Mouse (Mus musculus) lung, embryonic 16.5 days (tissue): ENCODE data around the gene Evi2a. TPM values are rescaled to one million over a fixed set of nuclear protein-coding genes. Genes with fewer than 3 reads are reported as not detected.

Source experiments
- ATAC-seq: fragments of 200-750 bp; cut with Nextera tagmentation; 2 replicates; pipeline ENCODE4 v1.8.0; 2017; ENCODE audit warnings: low read depth, mild to moderate bottlenecking, moderate library complexity
- H3K27ac ChIP-seq: fragments of 300-500 bp; sonication (generic); 2 replicates; pipeline ENCODE4 v1.5.1; 2014; ENCODE audit warnings: mild to moderate bottlenecking, control low read depth, low read length
- H3K27me3 ChIP-seq: fragments of 300-500 bp; sonication (generic); 2 replicates; pipeline ENCODE4 v1.6.1; 2014; ENCODE audit warnings: low read depth, low read length, mixed read lengths; ENCODE audit not compliant: control insufficient read depth, insufficient read depth
- H3K36me3 ChIP-seq: fragments of 300-500 bp; sonication (generic); 2 replicates; pipeline ENCODE4 v1.6.1; 2014; ENCODE audit warnings: low read length; ENCODE audit not compliant: control insufficient read depth, insufficient read depth
- H3K4me1 ChIP-seq: fragments of 300-500 bp; sonication (generic); replicated peaks from 2 replicates; pipeline ENCODE4 v1.6.1; 2014; ENCODE audit warnings: low read length, mixed read lengths; ENCODE audit not compliant: control insufficient read depth, insufficient read depth
- H3K4me2 ChIP-seq: fragments of 300-500 bp; sonication (generic); 2 replicates; pipeline ENCODE4 v1.6.1; 2014; ENCODE audit warnings: low read depth, low read length, control low read depth
- H3K4me3 ChIP-seq: fragments of 300-500 bp; sonication (generic); 2 replicates; pipeline ENCODE4 v1.5.1; 2014; ENCODE audit warnings: mild to moderate bottlenecking, low read length, control low read depth
- H3K9ac ChIP-seq: fragments of 300-500 bp; sonication (generic); 2 replicates; pipeline ENCODE4 v1.6.1; 2014; ENCODE audit warnings: low read length, control low read depth
- H3K9me3 ChIP-seq: fragments of 300-500 bp; sonication (generic); 2 replicates; pipeline ENCODE4 v1.6.1; 2016; ENCODE audit warnings: low read length; ENCODE audit not compliant: control insufficient read depth
- WGBS: fragments of 180-500 bp; shearing (Covaris S2); extraction: QIAGEN DNeasy Blood & Tissue Kit; methylation state at CpG from one replicate; pipeline ENCODE4 v1.1.7; 2014; 5-methylcytosine and 5-hydroxymethylcytosine counted together
- polyA plus RNA-seq: library from polyadenylated mRNA; unstranded; fragments of >200 nt; fragmentation: Nextera tagmentation; extraction: Ambion mirVana; gene quantifications from 2 replicates; pipeline ENCODE4 v1.2.1, GENCODE M21; 2015

The Evi2a gene
- polyA plus RNA-seq, 1 experiment from 2014 or later = 3.7 TPM

- no peaks in the 10 kb centered on the region for H3K27me3 ChIP-seq
- 59% methylated on average over 1 of the region's 1 CpGs for WGBS
- no peaks in the 10 kb centered on the region for H3K4me1 ChIP-seq
- H3K9ac ChIP-seq = no peak overlapping the region
- ATAC-seq = no peak
- no peaks in the 10 kb centered on the region for H3K9me3 ChIP-seq
- no peak overlapping the region for H3K4me3 ChIP-seq
- no peak overlapping the region for H3K4me2 ChIP-seq
- H3K27ac ChIP-seq = no peak overlapping the region
- peaks cover 24% of the 10 kb centered on the region for H3K36me3 ChIP-seq
These were observed 22.2 kb upstream of the Evi2a start for GRCm38 (mm10) chr11:79552622-79553021.

DNA sequence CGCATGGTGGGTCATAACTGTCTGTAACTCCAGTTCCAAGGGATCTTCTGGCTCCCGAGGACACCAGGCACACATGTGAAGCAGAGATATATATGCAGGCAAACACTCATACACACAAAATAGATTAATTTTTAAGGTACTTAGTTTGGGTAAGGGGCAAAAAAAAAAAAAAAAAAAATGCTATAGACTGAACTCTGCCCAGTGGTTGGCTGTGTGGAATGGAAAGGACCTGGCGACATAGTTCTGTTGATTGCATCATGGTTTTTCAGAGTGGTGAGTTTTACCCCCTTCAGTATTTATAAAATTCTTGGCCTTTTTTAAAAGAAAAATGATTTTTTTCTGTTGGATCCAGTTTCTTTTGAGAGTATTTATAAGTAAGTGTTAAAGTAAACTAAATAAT, 5.9 kb upstream of the Evi2a start:
- WGBS = 83% methylated on average over 3 of the region's 3 CpGs
- no peak overlapping the region for H3K4me3 ChIP-seq
- no peak overlapping the region for H3K4me2 ChIP-seq
- H3K9me3 ChIP-seq = no peaks in the 10 kb centered on the region
- no peak for ATAC-seq
- H3K4me1 ChIP-seq = peaks cover 10% of the 10 kb centered on the region
- H3K27ac ChIP-seq = no peak overlapping the region
- no peaks in the 10 kb centered on the region; the same call in 1 of the 2 replicates for H3K36me3 ChIP-seq
- H3K27me3 ChIP-seq = no peaks in the 10 kb centered on the region
- H3K9ac ChIP-seq = no peak overlapping the region

DNA sequence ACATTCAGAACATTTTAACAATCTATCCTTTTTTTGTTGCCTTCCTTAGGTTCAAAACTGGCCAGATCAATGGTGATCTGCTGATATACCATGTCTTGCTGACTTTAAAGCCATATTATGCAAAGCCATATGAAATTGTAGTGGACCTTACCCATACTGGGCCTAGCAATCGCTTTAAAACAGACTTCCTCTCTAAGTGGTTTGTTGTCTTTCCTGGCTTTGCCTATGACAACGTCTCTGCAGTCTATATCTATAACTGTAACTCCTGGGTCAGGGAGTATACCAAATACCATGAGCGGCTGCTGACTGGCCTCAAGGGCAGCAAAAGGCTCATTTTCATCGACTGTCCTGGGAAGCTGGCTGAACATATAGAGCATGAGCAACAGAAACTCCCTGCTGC, 5.1 kb upstream of the Evi2a start:
- Histone ChIP-seq H3K4me2 (no peak overlapping the region), H3K4me1 (peaks cover 10% of the 10 kb centered on the region), H3K9me3 (no peaks in the 10 kb centered on the region), H3K4me3 (no peak overlapping the region), H3K27ac (no peak overlapping the region), H3K9ac (no peak overlapping the region), H3K36me3 (no peaks in the 10 kb centered on the region), H3K27me3 (no peaks in the 10 kb centered on the region)
- ATAC-seq = no peak
- 88% methylated on average over 4 of the region's 4 CpGs for WGBS

- no peak overlapping the region for H3K4me3 ChIP-seq
- H3K27me3 ChIP-seq = no peaks in the 10 kb centered on the region
- H3K36me3 ChIP-seq = no peaks in the 10 kb centered on the region
- peak; percentile 84 for ATAC-seq
- peaks cover 10% of the 10 kb centered on the region for H3K4me1 ChIP-seq
- H3K27ac ChIP-seq = peak overlapping the region; percentile 66
- WGBS = 54% methylated on average over 8 of the region's 8 CpGs
- H3K9ac ChIP-seq = no peak overlapping the region
- H3K4me2 ChIP-seq = no peak overlapping the region
- no peaks in the 10 kb centered on the region for H3K9me3 ChIP-seq
These were observed 3.7 kb upstream of the Evi2a start for GRCm38 (mm10) chr11:79533950-79534690.

GRCm38 (mm10) chr11:79533311-79533710, 2.9 kb upstream of the Evi2a start:
- peak; percentile 58; the same call in 1 of the 2 replicates for ATAC-seq
- 69% methylated on average over 6 of the region's 6 CpGs for WGBS
- H3K4me3 ChIP-seq = no peak overlapping the region

DNA sequence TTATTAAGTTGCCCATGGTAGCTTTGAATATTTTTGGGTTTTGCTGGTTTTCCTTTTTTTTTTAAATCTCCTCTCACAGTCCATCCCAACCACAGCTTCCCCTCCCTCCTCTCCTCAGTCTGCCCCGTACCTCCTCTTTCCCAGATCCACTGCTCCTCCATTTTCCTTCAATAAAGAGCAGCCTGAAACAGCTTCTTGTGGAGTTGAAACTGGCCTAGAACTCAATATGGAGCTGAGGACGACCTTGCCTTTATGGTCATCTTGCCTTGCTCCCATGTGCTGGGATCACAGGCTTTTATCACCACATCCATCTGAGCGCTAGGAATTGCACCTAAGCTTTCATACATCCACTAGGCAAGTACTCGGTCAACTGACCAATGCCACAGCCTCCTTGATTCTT, 1.1 kb upstream of the Evi2a start:
- Histone ChIP-seq H3K4me3 (no peak overlapping the region), H3K9me3 (no peaks in the 10 kb centered on the region), H3K9ac (no peak overlapping the region), H3K36me3 (no peaks in the 10 kb centered on the region), H3K27ac (no peak overlapping the region), H3K27me3 (no peaks in the 10 kb centered on the region), H3K4me2 (no peak overlapping the region), H3K4me1 (peaks cover 10% of the 10 kb centered on the region)
- ATAC-seq = no peak
- 90% methylated on average over 4 of the region's 4 CpGs for WGBS

More at GRCm38 (mm10) chr11:79533311-79533710, 2.9 kb upstream of the Evi2a start:
- Histone ChIP-seq H3K9ac (no peak overlapping the region), H3K4me2 (no peak overlapping the region), H3K27ac (no peak overlapping the region), H3K27me3 (no peaks in the 10 kb centered on the region), H3K4me1 (peaks cover 10% of the 10 kb centered on the region), H3K9me3 (no peaks in the 10 kb centered on the region), H3K36me3 (no peaks in the 10 kb centered on the region)

DNA sequence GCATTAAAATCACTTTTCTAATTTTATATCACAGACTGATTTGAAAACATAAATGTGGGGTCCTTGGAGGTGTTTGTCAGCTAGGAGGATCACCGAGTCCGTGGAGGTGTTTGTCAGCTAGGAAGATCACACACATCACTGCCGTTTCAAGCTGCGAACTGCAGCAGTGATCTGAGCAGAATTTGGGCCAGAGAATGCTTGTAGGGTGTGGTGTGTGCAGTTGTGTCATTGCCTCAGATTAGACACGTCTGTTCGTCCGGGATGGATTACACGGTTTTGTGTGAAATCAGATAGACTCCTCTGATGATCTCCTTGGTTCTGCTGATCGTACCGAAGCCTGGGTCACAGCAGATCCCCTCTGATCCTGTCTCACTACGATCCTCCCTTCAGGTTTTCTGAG, 365 bp upstream of the Evi2a start:
- ATAC-seq = no peak
- 85% methylated on average over 11 of the region's 11 CpGs for WGBS

GRCm38 (mm10) chr11:79529736-79530135, 673 bp downstream of the Evi2a start:
- Histone ChIP-seq H3K4me2 (no peak overlapping the region), H3K4me1 (peaks cover 8% of the 10 kb centered on the region), H3K9ac (no peak overlapping the region), H3K4me3 (no peak overlapping the region), H3K27me3 (no peaks in the 10 kb centered on the region), H3K27ac (no peak overlapping the region), H3K36me3 (no peaks in the 10 kb centered on the region), H3K9me3 (no peaks in the 10 kb centered on the region)
- 74% methylated on average over 2 of the region's 2 CpGs for WGBS
- no peak for ATAC-seq

More for the DNA sequence above, 365 bp upstream of the Evi2a start:
- no peak overlapping the region for H3K4me2 ChIP-seq
- H3K9me3 ChIP-seq = no peaks in the 10 kb centered on the region
- H3K9ac ChIP-seq = no peak overlapping the region
- no peaks in the 10 kb centered on the region for H3K27me3 ChIP-seq
- H3K4me3 ChIP-seq = no peak overlapping the region
- H3K36me3 ChIP-seq = no peaks in the 10 kb centered on the region
- no peak overlapping the region for H3K27ac ChIP-seq
- peaks cover 10% of the 10 kb centered on the region for H3K4me1 ChIP-seq

DNA sequence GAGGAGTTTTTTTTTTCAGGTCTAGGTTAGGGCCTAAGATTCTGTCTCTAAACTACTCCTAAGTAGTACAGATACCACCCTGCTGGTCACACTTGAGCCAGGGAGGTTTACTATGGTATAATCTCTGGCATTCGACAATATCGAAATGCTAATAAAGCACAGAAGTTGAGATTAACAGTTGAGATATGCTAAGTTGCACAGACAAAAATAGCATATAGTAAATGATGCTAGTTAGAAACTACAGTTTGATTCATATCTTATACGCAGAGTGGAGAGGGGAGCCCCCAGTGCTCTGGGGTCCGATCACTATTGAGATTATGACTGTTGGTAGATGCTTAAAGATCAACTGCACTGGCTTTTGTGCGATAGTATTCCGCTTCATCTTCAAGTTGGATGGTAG, 1.2 kb downstream of the Evi2a start:
- H3K9me3 ChIP-seq = no peaks in the 10 kb centered on the region
- no peak overlapping the region for H3K9ac ChIP-seq
- no peaks in the 10 kb centered on the region for H3K36me3 ChIP-seq
- no peak overlapping the region for H3K4me2 ChIP-seq
- H3K4me1 ChIP-seq = peaks cover 8% of the 10 kb centered on the region
- WGBS = 92% methylated on average over 6 of the region's 6 CpGs
- no peaks in the 10 kb centered on the region for H3K27me3 ChIP-seq
- H3K27ac ChIP-seq = no peak overlapping the region
- no peak overlapping the region for H3K4me3 ChIP-seq
- no peak for ATAC-seq
